22 mouse cellular contexts compared by ENCODE assay signal in genomic region chr1:57820428-57820997, GRCm38 (mm10). TPM values are rescaled to one million over a fixed set of nuclear protein-coding genes. Genes with fewer than 3 reads are reported as not detected.
A peak's percentile ranks its signal among the peaks of the same experiment; 100 is the strongest.
DNase-seq lines count a peak whose midpoint lies in the region; ATAC-seq lines count a peak whose summit lies in the region.
"Had no signal": no experiment of that assay in that cellular context is flagged by ENCODE, and none has a peak within 500 bp of the region (broad histone marks: within the 10 kb centered on the region; RNA-seq: fewer than 3 reads in every experiment).

No protein-coding gene starts in this region.

- H3K36me3 ChIP-seq in embryonic facial prominence, embryonic 13.5 days: no peaks in the 10 kb centered on the region
- H3K36me3 ChIP-seq in embryonic facial prominence, embryonic 10.5 days (replicated peaks): no peaks in the 10 kb centered on the region
- no peaks in the 10 kb centered on the region for H3K36me3 ChIP-seq in limb, embryonic 13.5 days
- H3K36me3 ChIP-seq in limb, embryonic 10.5 days: peaks cover 4% of the 10 kb centered on the region; the same call in 1 of the 2 replicates
- H3K36me3 ChIP-seq: embryonic facial prominence, embryonic 12.5 days; forebrain, embryonic 10.5 days; hindbrain, embryonic 15.5 days; intestine, embryonic 15.5 days; midbrain, embryonic 15.5 days had no signal

- 36% methylated on average over 6 of the region's 6 CpGs for WGBS in embryonic facial prominence, embryonic 13.5 days
- WGBS in embryonic facial prominence, embryonic 10.5 days: 82% methylated on average over 6 of the region's 6 CpGs
- 61% methylated on average over 6 of the region's 6 CpGs for WGBS in limb, embryonic 13.5 days
- 85% methylated on average over 6 of the region's 6 CpGs for WGBS in limb, embryonic 10.5 days

- DNase-seq in embryonic facial prominence, embryonic 10.5 days (ENCODE audit: low spot score): no peak
- peak; percentile 27 to 34 for DNase-seq in heart, postnatal 10 days
- DNase-seq in heart, postnatal 4 days: no peak
- DNase-seq in limb, embryonic 10.5 days (ENCODE audit: low spot score): no peak
- DNase-seq in brain, adult 2 months (ENCODE audit: low read depth, low spot score): peak; percentile 32
- DNase-seq in adrenal gland, adult (ENCODE audit: inconsistent age in 2 of 2, low spot score in 1 of 2): no peak
- DNase-seq: adrenal gland, adult 8-10 months; cerebellum, adult 9-10 months; forebrain, postnatal 0 days; gastrocnemius, adult 2 months; layer of hippocampus, adult 9-11 months; liver; thymus, adult 18-20 months had no signal

- H3K27me3 ChIP-seq in embryonic facial prominence, embryonic 13.5 days: no peaks in the 10 kb centered on the region
- no peaks in the 10 kb centered on the region for H3K27me3 ChIP-seq in embryonic facial prominence, embryonic 10.5 days (replicated peaks; ENCODE audit: low read depth, poor library complexity, severe bottlenecking)
- no peaks in the 10 kb centered on the region for H3K27me3 ChIP-seq in limb, embryonic 13.5 days
- no peaks in the 10 kb centered on the region for H3K27me3 ChIP-seq in limb, embryonic 10.5 days (ENCODE audit: low read depth, poor library complexity, severe bottlenecking)
- H3K27me3 ChIP-seq: embryonic facial prominence, embryonic 12.5 days; hindbrain, embryonic 15.5 days; intestine, embryonic 15.5 days; midbrain, embryonic 15.5 days had no signal

- H3K4me1 ChIP-seq in embryonic facial prominence, embryonic 13.5 days: peaks cover 67% of the 10 kb centered on the region
- H3K4me1 ChIP-seq in embryonic facial prominence, embryonic 10.5 days: peaks cover 20% of the 10 kb centered on the region
- peaks cover 48% of the 10 kb centered on the region for H3K4me1 ChIP-seq in limb, embryonic 13.5 days
- H3K4me1 ChIP-seq in limb, embryonic 10.5 days: peaks cover 15% of the 10 kb centered on the region
- H3K4me1 ChIP-seq: hindbrain, embryonic 15.5 days; intestine, embryonic 15.5 days had no signal

- no peak for ATAC-seq in embryonic facial prominence, embryonic 13.5 days (ENCODE audit: insufficient number of reproducible peaks, insufficient read depth, low FRiP score, low TSS enrichment, low read depth)
- peak; percentile 62 for ATAC-seq in limb, embryonic 13.5 days (ENCODE audit: low FRiP score, low read depth)
- ATAC-seq: forebrain, postnatal 0 days; intestine, embryonic 15.5 days; midbrain, embryonic 15.5 days had no signal

- peak overlapping the region; percentile 33 for H3K27ac ChIP-seq in embryonic facial prominence, embryonic 13.5 days
- no peak overlapping the region for H3K27ac ChIP-seq in embryonic facial prominence, embryonic 10.5 days (replicated peaks)
- H3K27ac ChIP-seq in limb, embryonic 13.5 days: no peak overlapping the region
- H3K27ac ChIP-seq in limb, embryonic 10.5 days: no peak overlapping the region
- H3K27ac ChIP-seq: embryonic facial prominence, embryonic 12.5 days; forebrain, embryonic 10.5 days; gastrocnemius, adult 2 months; hindbrain, embryonic 15.5 days; intestine, embryonic 15.5 days; midbrain, embryonic 15.5 days had no signal

- no peak overlapping the region for H3K4me3 ChIP-seq in embryonic facial prominence, embryonic 13.5 days
- H3K4me3 ChIP-seq in embryonic facial prominence, embryonic 10.5 days: no peak overlapping the region
- H3K4me3 ChIP-seq in limb, embryonic 13.5 days: no peak overlapping the region
- no peak overlapping the region for H3K4me3 ChIP-seq in limb, embryonic 10.5 days
- H3K4me3 ChIP-seq: embryonic facial prominence, embryonic 12.5 days; forebrain, embryonic 10.5 days; gastrocnemius, adult 2 months; hindbrain, embryonic 15.5 days; intestine, embryonic 15.5 days; midbrain, embryonic 15.5 days; myocyte had no signal

- no peaks in the 10 kb centered on the region for H3K9me3 ChIP-seq in embryonic facial prominence, embryonic 13.5 days
- H3K9me3 ChIP-seq in embryonic facial prominence, embryonic 10.5 days: no peaks in the 10 kb centered on the region
- H3K9me3 ChIP-seq in limb, embryonic 13.5 days: no peaks in the 10 kb centered on the region
- no peaks in the 10 kb centered on the region for H3K9me3 ChIP-seq in limb, embryonic 10.5 days (replicated peaks)
- H3K9me3 ChIP-seq: embryonic facial prominence, embryonic 12.5 days; forebrain, embryonic 10.5 days; hindbrain, embryonic 15.5 days; intestine, embryonic 15.5 days; midbrain, embryonic 15.5 days had no signal

- no peak overlapping the region for H3K4me2 ChIP-seq in embryonic facial prominence, embryonic 13.5 days
- no peak overlapping the region for H3K4me2 ChIP-seq in limb, embryonic 13.5 days (replicated peaks)
- H3K4me2 ChIP-seq: embryonic facial prominence, embryonic 12.5 days; hindbrain, embryonic 15.5 days; intestine, embryonic 15.5 days; midbrain, embryonic 15.5 days had no signal

- intact Hi-C loops in heart, postnatal 10 days (cut with DNase I): no loop called here

- H3K9ac ChIP-seq in embryonic facial prominence, embryonic 13.5 days: no peak overlapping the region
- H3K9ac ChIP-seq in limb, embryonic 13.5 days: no peak overlapping the region
- H3K9ac ChIP-seq: embryonic facial prominence, embryonic 12.5 days; forebrain, postnatal 0 days; hindbrain, embryonic 15.5 days; intestine, embryonic 15.5 days; midbrain, embryonic 15.5 days had no signal

RNA-seq across cellular contexts. Expression of gene Spats2l, which starts 46.6 kb away (rescaled TPM):
- polyA plus RNA-seq in embryonic facial prominence, embryonic 13.5 days (2015; fragmentation: Nextera tagmentation; extraction: Ambion mirVana): 143 and 156 TPM in 2 replicates
- polyA plus RNA-seq in embryonic facial prominence, embryonic 10.5 days (2016; fragmentation: Nextera tagmentation; extraction: Ambion mirVana): 18.7 and 23.5 TPM in 2 replicates
- total RNA-seq in heart, postnatal 10 days (2021): 10 to 100 TPM; 21.3 to 25.2 TPM
- 10 to 100 TPM; 29.7 to 32.7 TPM for total RNA-seq in heart, postnatal 4 days (2021)
- polyA plus RNA-seq in limb, embryonic 13.5 days (2015; fragmentation: Nextera tagmentation; extraction: Ambion mirVana): 189 and 191 TPM in 2 replicates
- 18.4 and 29.3 TPM in 2 replicates for polyA plus RNA-seq in limb, embryonic 10.5 days (2016; fragmentation: Nextera tagmentation; extraction: Ambion mirVana)
- total RNA-seq: megakaryocyte-erythroid progenitor cell, adult 5-6 weeks had no signal

Comparison
In these comparisons a context has a peak if more than half of its experiments do, and no peak if none do; other contexts are left out.
1. DNase-seq: peak in heart, postnatal 10 days (2 of 2) and brain, adult 2 months (single experiment); none in embryonic facial prominence, embryonic 10.5 days (single experiment), heart, postnatal 4 days (single experiment), limb, embryonic 10.5 days (single experiment) and adrenal gland, adult (0 of 2).